Mouse (Mus musculus): ENCODE data around the gene CN725425.

DNA sequence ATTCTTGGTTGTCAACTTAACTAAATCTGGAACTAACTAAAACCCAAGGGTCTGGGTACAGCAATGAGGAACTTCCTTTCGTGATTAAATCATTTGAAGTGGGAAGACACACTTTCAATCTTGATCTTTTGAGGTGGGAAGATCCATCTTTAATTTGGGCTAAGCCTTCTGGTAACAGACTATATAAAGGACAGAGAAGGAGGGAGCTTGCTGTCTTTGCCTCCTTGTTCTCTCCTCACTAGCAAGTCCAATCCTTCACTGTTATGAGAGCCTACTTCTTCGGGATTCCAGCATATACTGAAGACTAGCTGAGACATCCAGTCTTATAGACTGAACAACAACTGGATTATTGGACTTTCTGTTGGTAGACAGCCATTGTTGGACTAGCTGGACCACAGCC lies 35.8 kb upstream of the CN725425 start:
- TF ChIP-seq POLR2A (IDR thresholded peaks at IDR 0.05; ENCODE audit: extremely low read depth, insufficient read depth, low read length): no peak
- TF ChIP-seq CTCF (IDR thresholded peaks at IDR 0.05; ENCODE audit: extremely low read depth, insufficient read depth, low read length): no peak

Measured in cortical plate, adult 2 months (tissue).